Mouse (Mus musculus): ENCODE measurements around the gene Rnf2. TPM values are rescaled to one million over a fixed set of nuclear protein-coding genes. Genes with fewer than 3 reads are reported as not detected.
A peak's percentile ranks its signal among the peaks of the same experiment; 100 is the strongest.
"Not testable (repeated sequence)": the region's sequence is repeated elsewhere in the genome, so short reads cannot be mapped to it uniquely, and the experiment has no call there.

Rnf2 gene
- polyA plus RNA-seq, 1 experiment from 2014 or later = 84.0 TPM

DNA sequence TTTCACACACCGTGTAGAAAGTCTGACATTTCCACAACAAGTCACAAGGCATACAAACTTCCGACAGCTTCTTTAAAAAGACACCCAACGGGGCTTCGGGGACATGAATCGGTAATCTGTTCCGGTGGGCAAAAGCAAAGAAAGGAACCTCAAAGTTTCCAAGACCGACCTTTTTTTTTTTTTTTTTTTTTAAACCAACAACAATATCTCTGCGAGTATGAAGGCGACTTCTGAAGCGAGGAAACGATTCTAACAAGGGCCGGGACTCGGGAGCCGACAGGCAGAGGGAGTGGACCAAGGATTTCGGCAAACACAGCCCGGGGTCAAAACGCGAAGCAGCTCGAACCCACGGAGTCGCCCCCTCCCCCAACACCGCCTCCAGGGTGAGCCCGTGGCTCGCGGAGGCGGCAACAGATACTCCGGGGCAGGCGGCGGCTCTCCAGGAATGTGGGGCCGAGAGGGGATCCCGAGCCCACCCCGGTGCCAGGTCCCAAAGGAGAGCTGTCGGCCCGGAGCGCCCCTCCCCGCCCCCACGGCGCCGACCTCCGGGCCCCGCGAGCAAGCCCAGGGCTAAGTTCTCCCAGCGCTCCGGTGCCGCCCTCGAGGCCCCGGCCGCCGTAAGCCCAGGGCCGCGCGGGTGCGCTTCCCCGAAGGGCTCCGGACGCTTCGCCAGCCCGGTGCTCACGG, 797 bp downstream of the Rnf2 start:
- WGBS = under 1% methylated on average over 57 of the region's 59 CpGs
- Histone ChIP-seq H3K27ac (peak overlapping the region; percentile 99), H3K9me3 (no peaks in the 10 kb centered on the region), H3K4me3 (peak overlapping the region; percentile 94), H3K36me3 (no peaks in the 10 kb centered on the region), H3K4me1 (peaks cover 34% of the 10 kb centered on the region), H3K27me3 (ENCODE audit: insufficient read depth, poor library complexity, severe bottlenecking) (no peaks in the 10 kb centered on the region)
- peak; percentile 85 for DNase-seq (ENCODE audit: low spot score)

GRCm38 (mm10) chr1:151498381-151498780, 2.4 kb downstream of the Rnf2 start:
- WGBS = 68% methylated on average over 3 of the region's 3 CpGs
- no peaks in the 10 kb centered on the region for H3K9me3 ChIP-seq
- no peak overlapping the region for H3K27ac ChIP-seq
- H3K27me3 ChIP-seq (ENCODE audit: insufficient read depth, poor library complexity, severe bottlenecking) = no peaks in the 10 kb centered on the region
- H3K4me3 ChIP-seq = no peak overlapping the region
- DNase-seq (ENCODE audit: low spot score) = no peak
- no peaks in the 10 kb centered on the region for H3K36me3 ChIP-seq
- H3K4me1 ChIP-seq = peaks cover 44% of the 10 kb centered on the region

DNA sequence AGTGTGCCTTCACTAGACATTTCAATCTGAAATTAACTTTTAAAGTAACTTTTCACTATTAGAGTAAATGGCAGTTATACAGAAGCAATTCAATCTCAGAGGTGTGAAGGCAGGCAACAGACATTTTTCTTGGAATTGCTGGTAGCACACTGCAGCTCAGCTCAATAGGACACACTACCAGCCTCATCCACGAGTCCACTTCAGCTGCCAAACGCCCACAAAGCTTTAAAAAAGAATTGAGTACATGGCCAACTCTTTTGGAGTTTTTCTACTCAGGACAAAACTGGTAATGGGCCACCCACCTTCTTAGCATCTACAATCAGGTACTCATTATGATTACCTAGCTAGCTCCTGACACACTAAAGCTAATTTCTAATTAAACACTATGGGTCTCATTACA, 2.8 kb downstream of the Rnf2 start:
- peaks cover 48% of the 10 kb centered on the region for H3K4me1 ChIP-seq
- no peaks in the 10 kb centered on the region for H3K36me3 ChIP-seq
- DNase-seq (ENCODE audit: low spot score) = no peak
- no peak overlapping the region for H3K27ac ChIP-seq
- H3K27me3 ChIP-seq (ENCODE audit: insufficient read depth, poor library complexity, severe bottlenecking) = no peaks in the 10 kb centered on the region
- H3K9me3 ChIP-seq = no peaks in the 10 kb centered on the region
- no peak overlapping the region for H3K4me3 ChIP-seq
- 78% methylated on average over 2 of the region's 2 CpGs for WGBS

- Histone ChIP-seq H3K4me1 (peaks cover 48% of the 10 kb centered on the region), H3K9me3 (no peaks in the 10 kb centered on the region), H3K27me3 (ENCODE audit: insufficient read depth, poor library complexity, severe bottlenecking) (no peaks in the 10 kb centered on the region), H3K27ac (no peak overlapping the region), H3K36me3 (no peaks in the 10 kb centered on the region), H3K4me3 (no peak overlapping the region)
- WGBS = 79% methylated on average over 8 of the region's 8 CpGs
- peak; percentile 79 for DNase-seq (ENCODE audit: low spot score)
Measured at GRCm38 (mm10) chr1:151497028-151497427, 3.7 kb downstream of the Rnf2 start.

DNA sequence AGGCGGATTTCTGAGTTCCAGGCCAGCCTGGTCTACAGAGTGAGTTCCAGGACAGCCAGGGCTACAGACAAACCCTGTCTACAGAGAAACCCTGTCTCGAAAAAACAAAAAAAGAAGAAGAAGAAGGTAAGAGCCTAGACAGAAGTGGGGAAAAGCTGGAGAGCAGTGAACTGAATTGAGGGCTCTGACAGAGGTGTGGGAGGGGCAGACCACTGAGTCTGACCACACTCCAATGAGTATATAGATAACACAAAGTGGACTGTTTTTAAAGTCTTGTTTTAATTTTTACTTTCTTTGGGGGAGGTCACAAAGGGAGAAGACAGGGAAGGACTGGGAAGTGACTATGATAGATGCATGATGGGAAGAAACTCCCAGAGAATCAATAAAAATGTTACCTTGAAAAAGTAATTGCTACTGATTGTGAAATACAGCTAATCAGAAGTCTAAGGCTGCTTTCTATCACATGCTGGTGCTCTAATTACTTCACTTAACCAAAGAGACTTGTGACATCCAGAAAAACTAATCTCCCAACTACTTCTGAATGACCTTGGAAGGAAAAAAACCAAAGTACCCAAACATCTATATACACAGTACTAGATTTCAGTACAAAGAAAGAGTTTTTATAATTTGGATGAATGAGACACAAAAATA, 5.0 kb downstream of the Rnf2 start:
- H3K4me3 ChIP-seq = no peak overlapping the region
- no peak overlapping the region for H3K27ac ChIP-seq
- no peaks in the 10 kb centered on the region for H3K27me3 ChIP-seq (ENCODE audit: insufficient read depth, poor library complexity, severe bottlenecking)
- DNase-seq (ENCODE audit: low spot score) = no peak
- WGBS = 69% methylated on average over 2 of the region's 2 CpGs
- no peaks in the 10 kb centered on the region for H3K36me3 ChIP-seq
- peaks cover 53% of the 10 kb centered on the region for H3K4me1 ChIP-seq
- no peaks in the 10 kb centered on the region for H3K9me3 ChIP-seq

GRCm38 (mm10) chr1:151494711-151495110, 6.0 kb downstream of the Rnf2 start:
- H3K4me1 ChIP-seq = peaks cover 58% of the 10 kb centered on the region
- no peak for DNase-seq (ENCODE audit: low spot score)
- no peak overlapping the region for H3K27ac ChIP-seq
- H3K4me3 ChIP-seq = no peak overlapping the region
- no peaks in the 10 kb centered on the region for H3K36me3 ChIP-seq
- WGBS = 87% methylated on average over 6 of the region's 6 CpGs
- H3K9me3 ChIP-seq = no peaks in the 10 kb centered on the region
- no peaks in the 10 kb centered on the region for H3K27me3 ChIP-seq (ENCODE audit: insufficient read depth, poor library complexity, severe bottlenecking)

- no peak for DNase-seq (ENCODE audit: low spot score)
- Histone ChIP-seq H3K27me3 (ENCODE audit: insufficient read depth, poor library complexity, severe bottlenecking) (no peaks in the 10 kb centered on the region), H3K4me3 (no peak overlapping the region), H3K36me3 (no peaks in the 10 kb centered on the region), H3K4me1 (peaks cover 55% of the 10 kb centered on the region), H3K27ac (no peak overlapping the region), H3K9me3 (no peaks in the 10 kb centered on the region)
Measured at GRCm38 (mm10) chr1:151493826-151494225, 6.9 kb downstream of the Rnf2 start.

GRCm38 (mm10) chr1:151492419-151492818, 8.3 kb downstream of the Rnf2 start:
- Histone ChIP-seq H3K9me3 (no peaks in the 10 kb centered on the region), H3K36me3 (no peaks in the 10 kb centered on the region), H3K27ac (no peak overlapping the region), H3K27me3 (ENCODE audit: insufficient read depth, poor library complexity, severe bottlenecking) (no peaks in the 10 kb centered on the region), H3K4me3 (no peak overlapping the region), H3K4me1 (peaks cover 46% of the 10 kb centered on the region)
- 33% methylated on average over 1 of the region's 1 CpGs for WGBS
- no peak for DNase-seq (ENCODE audit: low spot score)

DNA sequence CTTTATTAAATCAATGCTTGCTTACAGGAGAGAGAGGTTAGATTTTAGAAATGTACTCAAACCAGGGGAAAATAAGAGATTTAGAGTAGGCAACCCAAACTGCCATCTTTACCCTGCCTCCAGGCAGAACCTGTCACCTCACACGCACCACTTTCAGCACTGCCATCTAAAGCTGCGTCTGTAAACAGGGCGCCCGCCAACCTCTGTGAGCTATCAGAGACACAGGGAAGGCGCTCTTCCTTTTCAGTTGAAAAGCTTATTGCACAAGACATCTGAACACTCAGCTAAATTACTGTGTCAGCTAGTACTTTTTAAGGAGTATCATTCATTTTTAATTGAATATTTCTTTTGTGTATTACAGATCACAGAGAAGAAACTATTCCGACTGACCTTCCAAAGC, 10.9 kb downstream of the Rnf2 start:
- WGBS = 71% methylated on average over 6 of the region's 6 CpGs
- H3K4me1 ChIP-seq = peaks cover 25% of the 10 kb centered on the region
- no peaks in the 10 kb centered on the region for H3K27me3 ChIP-seq (ENCODE audit: insufficient read depth, poor library complexity, severe bottlenecking)
- H3K9me3 ChIP-seq = no peaks in the 10 kb centered on the region
- peaks cover 4% of the 10 kb centered on the region; the same call in 1 of the 2 replicates for H3K36me3 ChIP-seq
- no peak overlapping the region for H3K27ac ChIP-seq
- H3K4me3 ChIP-seq = no peak overlapping the region
- DNase-seq (ENCODE audit: low spot score) = no peak

DNA sequence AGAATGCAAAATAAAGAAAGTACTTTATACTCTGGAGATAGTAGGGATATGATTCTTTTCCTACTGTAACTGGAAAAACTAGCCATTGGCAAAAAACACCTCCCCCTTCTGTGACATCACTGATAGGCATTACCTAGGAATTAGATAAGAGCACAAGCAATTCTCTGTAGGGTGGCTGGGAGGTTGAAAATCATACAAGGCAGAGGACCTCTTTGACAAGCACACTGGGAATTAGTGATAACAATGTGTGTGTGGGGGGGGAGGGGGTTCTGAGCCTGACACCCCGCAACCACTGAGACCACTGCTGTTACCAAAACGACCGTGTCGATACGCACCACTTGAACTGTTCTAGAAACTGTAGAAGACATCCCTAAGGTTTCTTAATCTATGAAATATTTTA, 16.0 kb downstream of the Rnf2 start:
- no peaks in the 10 kb centered on the region for H3K27me3 ChIP-seq (ENCODE audit: insufficient read depth, poor library complexity, severe bottlenecking)
- no peak overlapping the region for H3K27ac ChIP-seq
- no peak for DNase-seq (ENCODE audit: low spot score)
- WGBS = 50% methylated on average over 5 of the region's 5 CpGs
- no peak overlapping the region for H3K4me3 ChIP-seq
- no peaks in the 10 kb centered on the region for H3K9me3 ChIP-seq
- H3K36me3 ChIP-seq = peaks cover 17% of the 10 kb centered on the region; the same call in 1 of the 2 replicates
- peaks cover 4% of the 10 kb centered on the region; the same call in 1 of the 2 replicates for H3K4me1 ChIP-seq

DNA sequence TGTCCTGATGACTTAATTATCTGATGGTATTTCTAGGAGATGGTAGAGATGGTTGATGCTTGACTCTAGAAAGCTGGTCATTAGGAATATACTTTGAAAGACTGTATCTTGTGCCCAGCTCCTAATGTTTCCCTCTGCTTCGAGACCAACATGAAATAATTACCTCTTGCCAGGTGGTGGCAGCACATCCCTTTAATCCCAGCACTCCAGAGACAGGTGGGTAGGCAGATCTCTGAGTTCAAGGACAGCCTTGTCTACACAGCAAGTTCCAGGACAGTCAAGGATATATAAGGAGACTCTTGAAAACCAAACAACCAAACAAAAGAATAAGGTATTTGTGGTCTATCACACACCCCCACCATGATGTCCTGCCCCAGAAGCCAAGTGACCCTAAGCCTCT, 17.2 kb downstream of the Rnf2 start:
- Histone ChIP-seq H3K4me3 (no peak overlapping the region), H3K9me3 (no peaks in the 10 kb centered on the region), H3K27me3 (ENCODE audit: insufficient read depth, poor library complexity, severe bottlenecking) (no peaks in the 10 kb centered on the region), H3K27ac (no peak overlapping the region), H3K36me3 (peaks cover 17% of the 10 kb centered on the region; the same call in 1 of the 2 replicates), H3K4me1 (peaks cover 4% of the 10 kb centered on the region; the same call in 1 of the 2 replicates)
- no peak for DNase-seq (ENCODE audit: low spot score)
- WGBS = 55% methylated on average over 1 of the region's 1 CpGs

DNA sequence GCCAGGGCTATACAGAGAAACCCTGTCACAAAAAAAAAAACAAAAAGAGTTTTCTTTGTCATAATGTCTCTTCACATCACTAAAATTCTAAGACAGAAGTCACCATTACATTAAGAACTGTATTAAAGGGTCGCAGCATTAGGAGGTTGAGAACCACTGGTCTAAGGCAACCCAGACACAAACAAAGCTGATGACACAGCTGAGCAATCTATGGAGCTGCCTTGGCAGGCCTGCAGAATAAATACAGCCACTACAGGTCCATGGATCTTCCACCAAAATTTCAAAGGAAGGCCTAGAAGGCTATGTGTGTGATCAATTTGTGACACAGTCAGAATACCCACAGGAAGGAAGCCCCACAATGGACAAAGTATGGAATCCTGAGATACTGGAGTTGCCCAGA, 18.3 kb downstream of the Rnf2 start:
- Histone ChIP-seq H3K27me3 (ENCODE audit: insufficient read depth, poor library complexity, severe bottlenecking) (no peaks in the 10 kb centered on the region), H3K4me1 (peaks cover 4% of the 10 kb centered on the region; the same call in 1 of the 2 replicates), H3K36me3 (peaks cover 25% of the 10 kb centered on the region; the same call in 1 of the 2 replicates), H3K4me3 (no peak overlapping the region), H3K9me3 (no peaks in the 10 kb centered on the region), H3K27ac (no peak overlapping the region)
- WGBS = 95% methylated on average over 1 of the region's 1 CpGs
- no peak for DNase-seq (ENCODE audit: low spot score)

DNA sequence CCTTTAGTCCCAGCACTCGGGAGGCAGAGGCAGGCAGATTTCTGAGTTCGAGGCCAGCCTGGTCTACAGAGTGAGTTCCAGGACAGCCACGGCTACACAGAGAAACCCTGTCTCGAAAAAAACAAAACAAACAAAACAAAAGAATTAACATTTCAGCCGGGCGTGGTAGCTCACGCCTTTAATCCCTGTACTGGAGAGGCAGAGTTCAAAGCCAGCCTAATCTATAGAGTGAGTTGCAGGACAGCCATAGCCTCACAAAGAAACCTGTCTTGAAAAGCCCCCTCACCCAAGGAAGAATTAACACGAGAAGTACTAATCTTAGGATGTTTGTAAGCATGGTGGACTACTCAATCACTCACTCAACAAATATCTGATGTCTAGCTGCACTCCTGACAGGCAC, 28.4 kb downstream of the Rnf2 start:
- H3K9me3 ChIP-seq; H3K27me3 ChIP-seq (ENCODE audit: insufficient read depth, poor library complexity, severe bottlenecking); H3K27ac ChIP-seq; DNase-seq (ENCODE audit: low spot score); H3K4me3 ChIP-seq; H3K4me1 ChIP-seq: not testable (repeated sequence)
- 89% methylated on average over 8 of the region's 8 CpGs for WGBS
- H3K36me3 ChIP-seq = peaks cover 86% of the 10 kb centered on the region
